Mouse (Mus musculus) gastrocnemius, adult 2 months (tissue): ENCODE results near the gene Trim27. TPM values are rescaled to one million over a fixed set of nuclear protein-coding genes. Genes with fewer than 3 reads are reported as not detected.

Experiments used
- DNase-seq: peaks from one replicate; pipeline ENCODE4 v3.0.0; 2022
- H3K27ac ChIP-seq: fragments of 200-600 bp; 2 replicates; pipeline ENCODE4 v1.8.1; 2022; ENCODE audit warnings: mild to moderate bottlenecking
- H3K4me3 ChIP-seq: fragments of 200-600 bp; 2 replicates; pipeline ENCODE4 v1.8.1; 2022; ENCODE audit warnings: mild to moderate bottlenecking, moderate library complexity
- CTCF ChIP-seq: fragments of 200-600 bp; IDR thresholded peaks from 2 replicates; pipeline ENCODE4 v1.8.1; 2022; ENCODE audit warnings: antibody characterized with exemption, mild to moderate bottlenecking, moderate library complexity
- intact Hi-C: fragments of 180-260 bp; cut with DNase I; formaldehyde crosslinking; loops from one replicate; pipeline ENCODE4 v1.15.1; 2025
- long read RNA-seq, 2 experiments: library from polyadenylated mRNA; stranded (forward); transcript quantifications; one replicate each; pipeline ENCODE4 v2.0.0; 2021
- total RNA-seq, 2 experiments: library from RNA; stranded (reverse); gene quantifications; 2 replicates each; pipeline ENCODE4 v1.2.3; 2021

Trim27 gene
- 10 to 100 TPM; 23.8 to 26.4 TPM for total RNA-seq
- long read RNA-seq, experiment 1, full-length matches to known transcripts: 30 of 34 reads
- long read RNA-seq, experiment 1, partial matches to known transcripts: 0 of 34 reads
- long read RNA-seq, experiment 1, other reads (novel, unspliced or antisense): 4 of 34 reads
- long read RNA-seq, experiment 2, full-length matches to known transcripts: 27 of 35 reads
- long read RNA-seq, experiment 2, partial matches to known transcripts: 1 of 35 reads
- long read RNA-seq, experiment 2, other reads (novel, unspliced or antisense): 7 of 35 reads

DNA sequence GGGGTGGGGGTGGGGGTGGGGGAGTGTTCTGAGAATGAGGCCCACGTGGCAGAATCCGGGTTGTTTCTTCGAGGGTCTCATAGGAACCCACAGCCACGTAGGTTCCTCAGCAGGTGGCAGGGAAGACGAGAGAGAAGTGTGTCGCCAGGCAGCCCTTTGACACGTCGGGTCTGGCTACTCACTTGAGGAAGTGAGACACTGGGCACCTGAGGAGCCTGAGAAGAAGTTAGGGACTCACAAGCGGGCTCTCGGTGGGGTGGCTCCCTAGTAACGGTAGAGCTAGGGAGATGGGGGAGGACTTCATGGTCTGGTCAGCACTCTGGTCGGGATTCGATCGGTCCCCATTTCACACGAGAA, at the start of gene Trim27:
TSS of gene Trim27 (plus strand) at position 79 of the 357 bp plus-strand sequence.
- DNase-seq: no peak
- intact Hi-C loops: no loop called here
- H3K4me3 ChIP-seq: peak within 1 kb of the TSS; percentile 94

DNA sequence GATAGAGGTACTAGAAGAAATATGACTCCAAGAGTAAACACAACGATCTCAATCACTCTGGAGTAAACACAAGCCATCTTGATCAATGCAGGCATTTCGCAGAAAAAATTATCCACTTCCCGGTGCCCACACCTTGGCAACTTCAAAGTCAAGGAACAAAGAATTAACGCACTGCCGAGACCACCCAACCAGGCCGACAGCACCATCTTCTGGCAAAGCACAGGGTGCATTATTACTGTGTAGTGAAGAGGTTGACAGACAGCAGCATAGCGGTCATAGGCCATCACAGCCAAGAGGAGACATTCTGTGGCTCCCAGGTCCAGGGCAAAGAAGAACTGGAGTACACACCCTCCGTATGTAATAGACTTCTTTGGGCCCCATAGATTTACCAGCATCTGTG, 36.8 kb upstream of the Trim27 start:
- TF ChIP-seq CTCF: no peak
- intact Hi-C loops: no loop called here
- H3K27ac ChIP-seq: no peak overlapping the region
- no peak overlapping the region for H3K4me3 ChIP-seq
- DNase-seq: no peak

More for the DNA sequence above, at the start of gene Trim27:
- TF ChIP-seq CTCF: no peak
- H3K27ac ChIP-seq: peak within 1 kb of the TSS; percentile 96

DNA sequence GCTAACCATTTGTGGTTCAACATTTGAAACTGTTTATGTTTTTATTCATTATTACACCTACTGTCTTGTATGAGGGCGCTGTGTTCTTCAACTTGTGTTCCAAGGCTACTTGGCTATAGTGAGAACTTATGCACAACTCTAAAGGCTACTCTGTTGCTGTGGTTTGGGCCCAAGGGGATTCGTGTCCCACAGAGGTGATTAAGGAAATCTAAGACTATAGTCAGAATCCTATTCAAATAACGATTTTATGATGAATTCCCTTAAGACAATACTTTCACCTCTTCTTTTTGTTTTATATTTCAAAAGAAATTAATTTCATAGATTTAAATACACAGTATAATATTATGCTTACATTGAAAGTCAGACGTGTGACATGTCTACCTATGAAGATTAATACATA, 33.5 kb upstream of the Trim27 start, which contains the start of gene Olfr1368:
TSS of gene Olfr1368 (minus strand) at position 101 of the 400 bp plus-strand sequence.
- TF ChIP-seq CTCF: no peak
- Histone ChIP-seq H3K4me3 (no peak within 1 kb of the TSS), H3K27ac (no peak within 1 kb of the TSS)
- intact Hi-C loops: no loop called here
- DNase-seq: no peak

DNA sequence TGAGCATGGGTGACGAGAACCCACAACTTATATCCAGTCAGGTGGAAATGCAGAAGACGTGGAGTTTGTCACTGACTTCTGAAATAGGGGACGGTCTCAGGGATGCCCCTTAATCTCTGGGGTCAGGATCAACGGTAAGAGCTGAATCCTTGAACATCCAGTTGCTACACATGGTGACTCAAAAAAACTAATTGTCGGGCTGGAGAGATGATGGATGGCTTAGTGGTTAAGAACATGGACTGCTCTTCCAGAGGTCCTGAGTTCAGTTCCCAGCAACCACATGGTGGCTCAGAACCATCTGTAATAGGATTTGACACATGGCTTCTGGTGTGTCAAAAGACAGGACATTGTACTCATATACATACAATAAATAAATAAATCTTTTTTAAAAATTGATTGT, 23.4 kb upstream of the Trim27 start:
- no peak for TF ChIP-seq CTCF
- no peak overlapping the region for H3K27ac ChIP-seq
- H3K4me3 ChIP-seq: no peak overlapping the region
- intact Hi-C loops: loop anchor here (5.0 kb wide), 1 partner anchor 844 kb away; no protein-coding TSS in a partner anchor
- DNase-seq: no peak

DNA sequence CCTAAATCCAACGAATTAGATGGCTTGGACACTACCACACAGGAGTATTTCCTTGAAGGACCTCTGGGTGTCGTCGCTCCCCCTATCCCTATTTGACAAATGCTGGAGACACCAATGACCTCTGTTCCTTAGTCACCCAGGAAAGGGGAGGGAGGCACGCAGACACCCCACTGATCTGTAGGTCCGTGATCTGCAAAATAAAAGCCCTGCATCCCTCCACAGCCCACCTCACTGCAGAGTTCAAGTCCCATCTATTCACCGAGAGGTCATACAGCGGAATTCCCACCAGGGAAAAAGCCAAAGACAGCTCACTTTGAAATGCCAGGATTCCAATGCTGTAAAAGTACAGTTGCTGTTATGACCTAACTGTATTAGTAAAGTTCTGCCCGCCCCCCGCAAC, 21.2 kb upstream of the Trim27 start:
- Histone ChIP-seq H3K4me3 (peak overlapping the region; percentile 78), H3K27ac (no peak overlapping the region)
- no peak for DNase-seq
- intact Hi-C loops: loop anchor here (2.0 to 5.0 kb wide), 2 partner anchors 117 to 846 kb away; no protein-coding TSS in a partner anchor
- TF ChIP-seq CTCF: no peak

DNA sequence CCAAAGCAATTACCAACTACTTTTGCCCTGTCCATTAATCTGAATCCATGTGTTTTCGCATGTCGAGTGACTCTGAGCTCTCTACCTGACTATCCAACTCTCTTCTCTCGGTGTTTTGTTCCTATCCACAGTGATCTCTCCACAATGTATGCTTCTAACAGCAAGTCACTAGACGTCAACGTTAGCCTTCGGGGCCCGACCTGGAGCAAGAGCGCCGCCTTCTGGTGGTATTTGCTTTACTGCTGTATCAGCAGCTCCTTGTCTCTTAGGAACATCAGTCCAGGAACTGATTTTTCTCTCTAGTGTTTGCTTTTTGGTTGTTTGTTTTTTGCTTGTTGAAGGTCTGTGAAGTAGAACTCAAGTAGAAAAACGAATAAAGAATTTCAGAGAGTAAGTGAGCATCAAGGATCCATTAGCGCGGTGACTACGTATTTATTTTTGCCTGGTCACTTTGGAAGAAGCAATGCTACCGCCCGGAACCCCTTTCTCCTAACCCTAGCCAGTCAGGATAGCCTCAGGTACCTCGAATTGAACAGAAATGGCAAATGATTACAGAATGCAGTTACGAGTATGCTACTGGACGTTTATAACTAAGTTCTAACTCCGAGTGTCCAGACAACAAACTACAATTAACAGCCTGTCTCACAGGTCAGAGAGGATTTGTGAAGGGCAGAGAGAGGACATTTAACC, 20.3 kb upstream of the Trim27 start:
- intact Hi-C loops: loop anchor here (2.0 to 5.0 kb wide), 2 partner anchors 116 to 847 kb away; no protein-coding TSS in a partner anchor
- TF ChIP-seq CTCF: peak; percentile 87
- Histone ChIP-seq H3K27ac (peak overlapping the region; percentile 56), H3K4me3 (peak overlapping the region; percentile 78)
- DNase-seq: peak; percentile 88

DNA sequence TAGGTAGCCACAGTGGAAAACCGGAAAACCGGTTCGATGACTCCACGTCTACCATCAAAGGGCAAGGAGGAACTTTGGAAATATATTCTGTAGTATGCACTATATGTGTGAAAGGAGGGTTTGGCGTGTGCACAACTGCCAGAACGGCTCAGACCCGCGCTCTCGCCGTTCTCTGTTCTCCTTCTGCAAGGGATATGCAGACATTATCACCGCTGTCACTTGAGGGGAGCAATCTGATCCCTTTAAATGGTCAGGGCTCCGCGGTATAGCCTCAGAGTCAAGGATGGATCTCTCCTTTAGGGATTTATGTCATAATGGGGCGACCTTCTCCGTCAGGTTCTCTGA, 19.8 kb upstream of the Trim27 start:
- intact Hi-C loops: loop anchor here (2.0 to 5.0 kb wide), 2 partner anchors 115 to 847 kb away; no protein-coding TSS in a partner anchor
- H3K27ac ChIP-seq: peak overlapping the region; percentile 56
- DNase-seq: peak; percentile 23
- peak overlapping the region; percentile 78 for H3K4me3 ChIP-seq
- TF ChIP-seq CTCF: no peak

DNA sequence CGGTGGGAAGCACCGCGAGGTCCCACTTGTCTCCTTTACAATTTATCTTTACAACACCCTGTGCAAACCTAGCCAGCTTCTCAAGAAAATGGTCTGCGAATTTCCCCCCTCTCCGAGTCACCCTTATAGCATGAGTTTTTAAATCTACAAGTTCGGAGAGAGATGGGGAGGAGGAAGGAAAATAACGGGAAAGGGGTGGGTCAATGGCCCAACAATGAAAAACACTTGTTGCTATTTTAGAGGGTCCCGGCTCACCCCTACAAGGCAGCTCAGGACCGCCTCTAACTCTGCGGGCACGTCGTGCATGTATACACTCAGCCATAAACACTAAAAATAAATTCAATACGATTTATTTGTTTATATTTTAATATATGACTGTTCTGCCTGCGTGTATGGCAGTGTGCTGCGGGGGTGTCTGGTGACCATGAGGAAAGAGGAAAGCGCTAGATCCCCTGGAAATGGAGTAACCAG, 19.2 kb upstream of the Trim27 start:
- intact Hi-C loops: loop anchor here (2.0 kb wide), 1 partner anchor 39 kb away; no protein-coding TSS in a partner anchor
- no peak for TF ChIP-seq CTCF
- peak overlapping the region; percentile 56 for H3K27ac ChIP-seq
- no peak for DNase-seq
- H3K4me3 ChIP-seq: peak overlapping the region; percentile 78

DNA sequence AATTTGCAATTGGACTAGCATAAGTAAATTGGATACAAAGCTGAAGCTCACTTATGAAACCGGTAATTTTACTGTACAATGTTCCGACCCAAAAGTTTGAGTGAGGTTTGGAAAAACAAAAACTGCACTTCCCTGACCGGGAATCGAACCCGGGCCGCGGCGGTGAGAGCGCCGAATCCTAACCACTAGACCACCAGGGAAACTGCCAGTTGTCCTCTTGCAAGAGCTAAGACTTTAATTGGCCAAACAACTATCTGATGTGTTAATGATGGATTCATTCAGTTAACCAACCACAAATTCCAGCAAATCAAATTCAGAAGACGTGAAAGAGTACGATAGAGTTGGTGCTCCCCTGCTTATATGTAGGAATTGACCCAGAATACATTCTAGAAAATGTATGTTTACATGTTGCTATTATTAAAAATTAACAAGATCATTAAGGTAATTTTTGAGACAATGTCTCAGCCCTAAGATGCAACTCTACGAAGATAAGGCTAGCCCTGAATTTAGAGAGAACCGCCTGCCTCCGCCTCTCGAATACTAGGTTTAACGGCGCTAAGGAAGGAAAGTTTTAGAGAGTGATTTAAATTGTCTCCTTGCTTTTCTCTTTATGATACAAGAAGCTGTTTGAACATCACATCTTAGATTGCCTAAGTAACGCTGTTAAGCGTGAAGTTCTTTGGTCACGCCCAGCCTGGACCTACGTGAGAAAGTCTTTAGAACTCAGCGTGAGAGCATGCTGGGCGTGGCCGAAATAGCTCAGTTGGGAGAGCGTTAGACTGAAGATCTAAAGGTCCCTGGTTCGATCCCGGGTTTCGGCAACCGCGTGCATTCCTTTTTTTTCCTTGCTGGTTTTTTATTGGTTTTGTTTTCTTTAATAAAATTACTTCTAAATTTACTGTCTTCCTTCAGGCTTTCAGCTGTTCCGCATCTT, 18.3 kb upstream of the Trim27 start:
- DNase-seq: peak; percentile 87
- Histone ChIP-seq H3K27ac (peak overlapping the region; percentile 69), H3K4me3 (peak overlapping the region; percentile 78)
- intact Hi-C loops: loop anchor here (2.0 kb wide), 1 partner anchor 38 kb away; no protein-coding TSS in a partner anchor
- no peak for TF ChIP-seq CTCF

DNA sequence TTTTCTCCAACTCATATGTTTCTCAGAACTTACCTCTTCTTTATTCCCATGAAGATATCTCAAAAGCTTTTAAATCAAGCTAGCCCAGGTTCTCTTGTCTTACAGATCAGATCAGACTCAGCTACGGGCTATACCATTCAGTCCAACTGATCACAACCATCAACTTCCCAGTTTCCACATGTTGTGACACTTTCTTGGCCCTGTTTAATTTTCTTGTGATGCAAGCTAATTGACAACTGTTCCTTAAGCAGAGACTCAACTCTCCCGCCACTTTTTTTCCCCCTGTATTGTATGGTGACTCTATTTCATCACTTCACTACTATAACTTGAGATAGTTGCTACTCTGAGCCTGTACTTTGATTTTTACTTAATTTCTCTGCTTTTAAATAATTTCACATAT, 17.7 kb upstream of the Trim27 start:
- intact Hi-C loops: loop anchor here (2.0 kb wide), 1 partner anchor 37 kb away; no protein-coding TSS in a partner anchor
- DNase-seq: no peak
- H3K27ac ChIP-seq: no peak overlapping the region
- H3K4me3 ChIP-seq: peak overlapping the region; percentile 78
- no peak for TF ChIP-seq CTCF

DNA sequence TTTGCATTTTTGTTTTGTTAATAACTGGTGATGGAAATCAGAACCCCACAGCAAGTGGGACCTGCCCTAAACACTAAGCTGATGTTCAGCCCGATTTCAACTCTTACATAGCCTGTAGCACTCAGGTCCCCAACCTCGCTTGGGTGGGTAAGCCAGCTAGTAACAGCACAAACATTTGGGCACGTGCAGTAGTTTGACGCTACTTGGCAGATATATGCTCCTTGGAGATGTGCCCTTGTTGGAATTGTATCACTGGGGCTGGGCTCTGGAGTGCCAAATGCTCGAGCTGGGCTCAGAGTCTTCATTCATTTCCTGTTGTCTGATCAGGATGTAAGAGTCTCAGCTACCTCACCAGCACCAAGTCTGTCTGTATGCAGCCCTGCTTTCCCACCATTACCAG, 16.7 kb upstream of the Trim27 start:
- intact Hi-C loops: no loop called here
- no peak for TF ChIP-seq CTCF
- Histone ChIP-seq H3K4me3 (no peak overlapping the region), H3K27ac (no peak overlapping the region)
- DNase-seq: no peak
